Comparison of ENCODE assay signal across 22 mouse cellular contexts in the genomic region with DNA sequence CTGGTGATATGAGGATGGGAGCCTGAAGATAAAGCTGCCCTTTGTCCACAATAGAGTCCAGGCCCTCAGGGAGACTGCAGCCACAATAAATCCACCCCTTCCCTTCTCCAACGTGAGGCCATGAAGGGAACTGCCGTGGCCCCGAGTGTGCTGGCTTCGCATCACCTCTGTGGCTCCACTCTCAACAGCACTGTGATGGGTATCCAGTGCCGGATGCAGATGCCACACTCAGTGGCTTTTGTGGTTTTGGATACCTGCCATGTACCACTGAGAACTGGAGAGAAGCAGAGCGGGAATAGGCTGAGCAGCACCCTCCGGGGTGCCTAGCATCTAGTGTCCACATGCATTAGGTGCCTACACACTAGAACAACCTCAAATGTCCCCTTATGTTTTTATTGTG. TPM values are rescaled to one million over a fixed set of nuclear protein-coding genes. Genes with fewer than 3 reads are reported as not detected.
DNase-seq lines count a peak whose midpoint lies in the region; ATAC-seq and TF ChIP-seq lines count a peak whose summit lies in the region.
"Had no signal": no experiment of that assay in that cellular context is flagged by ENCODE, and none has a peak within 500 bp of the region (broad histone marks: within the 10 kb centered on the region; RNA-seq: fewer than 3 reads in every experiment).

No protein-coding gene starts in this region.

- no peaks in the 10 kb centered on the region for H3K27me3 ChIP-seq in forebrain, embryonic 13.5 days
- H3K27me3 ChIP-seq in forebrain, postnatal 0 days (ENCODE audit: insufficient read depth, low read length), result no peaks in the 10 kb centered on the region
- H3K27me3 ChIP-seq in midbrain, embryonic 12.5 days, result no peaks in the 10 kb centered on the region
- no peaks in the 10 kb centered on the region for H3K27me3 ChIP-seq in midbrain, embryonic 15.5 days (replicated peaks)
- H3K27me3 ChIP-seq in forebrain, embryonic 15.5 days, result no peaks in the 10 kb centered on the region
- no peaks in the 10 kb centered on the region for H3K27me3 ChIP-seq in midbrain, embryonic 14.5 days (ENCODE audit: control insufficient read depth, insufficient read depth, low read length)
- H3K27me3 ChIP-seq: embryonic facial prominence, embryonic 12.5 days; hindbrain, embryonic 15.5 days; kidney, embryonic 15.5 days; limb, embryonic 12.5 days; lung, embryonic 15.5 days had no signal

- H3K4me3 ChIP-seq in forebrain, embryonic 13.5 days, result no peak overlapping the region
- H3K4me3 ChIP-seq in forebrain, postnatal 0 days (ENCODE audit: low read depth, low read length), result no peak overlapping the region
- H3K4me3 ChIP-seq in midbrain, embryonic 12.5 days, result 0 out of 2 replicates have a peak overlapping the region, but pooled peaks have one; percentile 9
- no peak overlapping the region for H3K4me3 ChIP-seq in midbrain, embryonic 15.5 days
- no peak overlapping the region for H3K4me3 ChIP-seq in forebrain, embryonic 15.5 days
- no peak overlapping the region for H3K4me3 ChIP-seq in midbrain, embryonic 14.5 days (replicated peaks; ENCODE audit: low read depth, low read length)
- H3K4me3 ChIP-seq: embryonic facial prominence, embryonic 12.5 days; hindbrain, embryonic 15.5 days; kidney, embryonic 15.5 days; limb, embryonic 12.5 days; liver, embryonic 13.5 days; lung, embryonic 15.5 days had no signal

- WGBS in forebrain, embryonic 13.5 days, result 55% methylated on average over 7 of the region's 7 CpGs
- WGBS in forebrain, postnatal 0 days, result 51% methylated on average over 7 of the region's 7 CpGs
- WGBS in midbrain, embryonic 12.5 days, result 68% methylated on average over 7 of the region's 7 CpGs
- 60% methylated on average over 7 of the region's 7 CpGs for WGBS in midbrain, embryonic 15.5 days
- WGBS in forebrain, embryonic 15.5 days, result 56% methylated on average over 7 of the region's 7 CpGs
- WGBS in midbrain, embryonic 14.5 days, result 48% methylated on average over 7 of the region's 7 CpGs

- H3K4me2 ChIP-seq in forebrain, embryonic 13.5 days, result peak overlapping the region; percentile 52
- H3K4me2 ChIP-seq in forebrain, postnatal 0 days (ENCODE audit: low read depth), result no peak overlapping the region
- peak overlapping the region; percentile 47 for H3K4me2 ChIP-seq in midbrain, embryonic 12.5 days (replicated peaks)
- H3K4me2 ChIP-seq in midbrain, embryonic 15.5 days, result no peak overlapping the region
- 0 out of 2 replicates have a peak overlapping the region, but pooled peaks have one; percentile 39 for H3K4me2 ChIP-seq in forebrain, embryonic 15.5 days (replicated peaks)
- H3K4me2 ChIP-seq in midbrain, embryonic 14.5 days (ENCODE audit: low read length), result peak overlapping the region; percentile 44
- H3K4me2 ChIP-seq: embryonic facial prominence, embryonic 12.5 days; hindbrain, embryonic 15.5 days; kidney, embryonic 15.5 days; limb, embryonic 12.5 days; liver, embryonic 13.5 days; lung, embryonic 15.5 days had no signal

- H3K36me3 ChIP-seq in forebrain, embryonic 13.5 days (ENCODE audit: poor library complexity, severe bottlenecking), result no peaks in the 10 kb centered on the region
- H3K36me3 ChIP-seq in forebrain, postnatal 0 days (ENCODE audit: insufficient read depth), result no peaks in the 10 kb centered on the region
- no peaks in the 10 kb centered on the region for H3K36me3 ChIP-seq in midbrain, embryonic 12.5 days
- no peaks in the 10 kb centered on the region for H3K36me3 ChIP-seq in midbrain, embryonic 15.5 days (replicated peaks)
- H3K36me3 ChIP-seq in forebrain, embryonic 15.5 days, result no peaks in the 10 kb centered on the region
- no peaks in the 10 kb centered on the region for H3K36me3 ChIP-seq in midbrain, embryonic 14.5 days (ENCODE audit: control insufficient read depth, insufficient read depth, low read length)
- H3K36me3 ChIP-seq: embryonic facial prominence, embryonic 12.5 days; hindbrain, embryonic 15.5 days; kidney, embryonic 15.5 days; limb, embryonic 12.5 days; liver, embryonic 13.5 days; lung, embryonic 15.5 days had no signal

- ATAC-seq in forebrain, embryonic 13.5 days, result no peak
- no peak for ATAC-seq in forebrain, postnatal 0 days
- no peak for ATAC-seq in midbrain, embryonic 12.5 days (ENCODE audit: low FRiP score, low read depth)
- no peak for ATAC-seq in midbrain, embryonic 15.5 days (replicated peaks)
- no peak for ATAC-seq in forebrain, embryonic 15.5 days (replicated peaks)
- ATAC-seq in midbrain, embryonic 14.5 days (ENCODE audit: low FRiP score, low TSS enrichment), result no peak
- ATAC-seq: intestine, embryonic 16.5 days had no signal

- H3K9ac ChIP-seq in forebrain, embryonic 13.5 days, result no peak overlapping the region
- no peak overlapping the region for H3K9ac ChIP-seq in forebrain, postnatal 0 days
- H3K9ac ChIP-seq in midbrain, embryonic 12.5 days (replicated peaks), result peak overlapping the region; percentile 37; the same call in 1 of the 2 replicates
- no peak overlapping the region for H3K9ac ChIP-seq in midbrain, embryonic 15.5 days
- H3K9ac ChIP-seq in forebrain, embryonic 15.5 days (replicated peaks), result no peak overlapping the region
- no peak overlapping the region for H3K9ac ChIP-seq in midbrain, embryonic 14.5 days (replicated peaks; ENCODE audit: low read length)
- H3K9ac ChIP-seq: embryonic facial prominence, embryonic 12.5 days; hindbrain, embryonic 15.5 days; kidney, embryonic 15.5 days; limb, embryonic 12.5 days; liver, embryonic 13.5 days; lung, embryonic 15.5 days had no signal

- TF ChIP-seq CTCF in forebrain, postnatal 0 days (IDR thresholded peaks at IDR 0.05; ENCODE audit: low read depth), result no peak

- no peak for DNase-seq in forebrain, postnatal 0 days
- DNase-seq in midbrain, embryonic 14.5 days, result no peak
- no peak for DNase-seq in frontal cortex, postnatal 14 days (ENCODE audit: low spot score in 2 of 2)
- DNase-seq in kidney, adult 9 months, result no peak
- DNase-seq: adrenal gland, adult 2 months; B cell, adult 2 months; cerebellum, adult 8-10 months; gastrocnemius, postnatal 25 days; kidney, postnatal 4 days; liver, embryonic 13.5 days had no signal

- no peaks in the 10 kb centered on the region for H3K9me3 ChIP-seq in forebrain, embryonic 13.5 days (replicated peaks)
- H3K9me3 ChIP-seq in forebrain, postnatal 0 days (ENCODE audit: low read length), result no peaks in the 10 kb centered on the region
- no peaks in the 10 kb centered on the region for H3K9me3 ChIP-seq in midbrain, embryonic 12.5 days
- H3K9me3 ChIP-seq in midbrain, embryonic 15.5 days, result no peaks in the 10 kb centered on the region
- no peaks in the 10 kb centered on the region for H3K9me3 ChIP-seq in forebrain, embryonic 15.5 days
- no peaks in the 10 kb centered on the region for H3K9me3 ChIP-seq in midbrain, embryonic 14.5 days (ENCODE audit: control insufficient read depth, low read length)
- H3K9me3 ChIP-seq: hindbrain, embryonic 15.5 days; kidney, embryonic 15.5 days; limb, embryonic 12.5 days; liver, embryonic 13.5 days; lung, embryonic 15.5 days had no signal

- no peak overlapping the region for H3K27ac ChIP-seq in forebrain, embryonic 13.5 days
- no peak overlapping the region for H3K27ac ChIP-seq in forebrain, postnatal 0 days (ENCODE audit: low read depth, low read length)
- H3K27ac ChIP-seq in midbrain, embryonic 12.5 days (replicated peaks), result peak overlapping the region; percentile 46; the same call in 1 of the 2 replicates
- H3K27ac ChIP-seq in midbrain, embryonic 15.5 days, result no peak overlapping the region
- H3K27ac ChIP-seq in forebrain, embryonic 15.5 days (replicated peaks), result no peak overlapping the region
- H3K27ac ChIP-seq in midbrain, embryonic 14.5 days (replicated peaks; ENCODE audit: low read depth, low read length), result no peak overlapping the region
- H3K27ac ChIP-seq: embryonic facial prominence, embryonic 12.5 days; hindbrain, embryonic 15.5 days; kidney, embryonic 15.5 days; limb, embryonic 12.5 days; liver, embryonic 13.5 days; lung, embryonic 15.5 days; stomach, postnatal 0 days had no signal

- H3K4me1 ChIP-seq in forebrain, embryonic 13.5 days, result peaks cover 57% of the 10 kb centered on the region
- no peaks in the 10 kb centered on the region for H3K4me1 ChIP-seq in forebrain, postnatal 0 days (ENCODE audit: insufficient read depth)
- H3K4me1 ChIP-seq in midbrain, embryonic 12.5 days, result peaks cover 69% of the 10 kb centered on the region
- H3K4me1 ChIP-seq in midbrain, embryonic 15.5 days, result peaks cover 42% of the 10 kb centered on the region
- peaks cover 48% of the 10 kb centered on the region for H3K4me1 ChIP-seq in forebrain, embryonic 15.5 days
- H3K4me1 ChIP-seq in midbrain, embryonic 14.5 days (ENCODE audit: control insufficient read depth, insufficient read depth, low read length), result peaks cover 56% of the 10 kb centered on the region
- H3K4me1 ChIP-seq: limb, embryonic 12.5 days had no signal

RNA-seq across cellular contexts. Expression of a gene that starts 29.8 kb away (rescaled TPM):
- 25.4 and 27.5 TPM in 2 replicates for polyA plus RNA-seq in forebrain, embryonic 13.5 days (2015; fragmentation: Nextera tagmentation; extraction: Ambion mirVana)
- 30.3 and 39.8 TPM in 2 replicates for total RNA-seq in forebrain, postnatal 0 days (2014; rRNA removed)
- 15.1 and 18.4 TPM in 2 replicates for polyA plus RNA-seq in forebrain, postnatal 0 days (2015; fragmentation: Nextera tagmentation; extraction: Ambion mirVana)
- polyA plus RNA-seq in midbrain, embryonic 12.5 days (2016; fragmentation: Nextera tagmentation; extraction: Ambion mirVana), result 36.7 and 39.9 TPM in 2 replicates
- 32.2 and 32.4 TPM in 2 replicates for polyA plus RNA-seq in midbrain, embryonic 15.5 days (2015; fragmentation: Nextera tagmentation; extraction: Ambion mirVana)
- 35.9 and 36.0 TPM in 2 replicates for polyA plus RNA-seq in forebrain, embryonic 15.5 days (2015; fragmentation: Nextera tagmentation; extraction: Ambion mirVana)
- 25.4 and 31.3 TPM in 2 replicates for polyA plus RNA-seq in midbrain, embryonic 14.5 days (2014; fragmentation: Nextera tagmentation; extraction: Ambion mirVana)
- total RNA-seq: neutrophil, adult 5-6 weeks had no signal

Comparison
In these comparisons a context has a peak if more than half of its experiments do, and no peak if none do; other contexts are left out.
1. H3K4me2 ChIP-seq: peak in forebrain, embryonic 13.5 days (single experiment), midbrain, embryonic 12.5 days (single experiment), forebrain, embryonic 15.5 days (single experiment) and midbrain, embryonic 14.5 days (single experiment); none in forebrain, postnatal 0 days (single experiment) and midbrain, embryonic 15.5 days (single experiment).